Mouse (Mus musculus) adrenal gland, postnatal 14 days (tissue): Measurements from ENCODE around the gene Rnf207. TPM values are rescaled to one million over a fixed set of nuclear protein-coding genes. Genes with fewer than 3 reads are reported as not detected.

Source experiments
- DNase-seq: peaks from one replicate; pipeline ENCODE4 v3.0.0; 2021; ENCODE audit warnings: mixed read lengths
- total RNA-seq: library from RNA; stranded (reverse); gene quantifications from 2 replicates; pipeline ENCODE4 v1.2.3, GENCODE M21; 2021

Gene Rnf207
- total RNA-seq, 1 experiment from 2014 or later = 0.26 TPM

DNA sequence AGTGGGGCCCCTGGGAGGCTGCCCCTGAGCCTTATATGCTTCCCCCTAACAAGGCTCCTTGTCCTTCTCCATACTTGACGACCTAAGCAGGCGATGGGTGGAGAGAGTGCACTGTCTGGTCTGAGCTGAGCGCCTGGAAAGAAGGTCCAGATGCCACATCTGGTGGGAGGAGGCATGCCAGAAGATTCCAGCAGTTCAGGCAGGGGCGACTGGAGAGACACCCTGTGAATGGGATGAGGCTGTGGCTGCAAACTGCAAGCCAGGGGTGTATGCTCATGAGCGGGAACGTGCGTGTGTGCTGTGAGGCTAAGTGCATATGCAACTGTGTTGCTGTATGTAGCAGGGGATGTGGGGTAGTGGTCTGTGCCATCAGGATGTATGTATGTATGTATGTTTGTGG, 46.8 kb downstream of the Rnf207 start:
- no peak for DNase-seq

DNA sequence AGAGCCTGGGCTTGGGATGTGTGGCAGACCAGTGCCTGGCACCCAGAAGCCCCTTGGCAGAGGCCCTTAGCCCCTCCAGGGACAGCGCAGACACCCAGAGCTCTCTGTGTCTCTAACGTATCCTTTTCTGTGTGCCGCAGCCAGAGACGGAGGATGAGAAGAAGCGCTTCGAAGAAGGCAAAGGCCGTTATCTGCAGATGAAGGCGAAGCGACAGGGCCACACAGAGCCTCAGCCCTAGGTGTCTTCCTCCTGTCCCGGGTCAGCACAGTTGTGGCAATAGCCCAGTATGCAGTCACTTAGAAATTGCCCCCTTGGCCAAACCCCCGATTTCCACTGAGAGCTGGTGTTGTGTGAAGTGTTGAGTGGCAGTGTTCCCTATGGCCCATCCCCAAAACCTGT, 47.5 kb downstream of the Rnf207 start:
- DNase-seq = no peak

DNA sequence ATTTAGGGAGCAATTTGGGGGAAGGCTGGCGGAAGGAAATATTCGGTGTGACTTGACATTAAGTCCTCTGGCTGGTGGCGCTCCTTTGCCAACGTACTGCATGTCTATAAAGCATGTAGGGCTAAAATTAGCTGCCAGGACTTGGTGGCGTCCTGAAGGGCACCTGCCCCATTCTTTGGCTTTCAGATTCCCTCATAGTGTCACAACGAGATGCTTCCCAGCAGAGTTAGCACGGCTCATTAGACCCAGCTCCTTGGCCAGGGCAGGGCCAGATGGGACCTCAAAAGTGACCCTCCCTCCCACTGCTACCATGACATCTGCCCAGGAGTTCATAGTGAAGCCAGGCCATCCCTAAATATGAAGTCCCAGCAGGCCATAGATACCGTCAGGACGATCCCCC, 48.2 kb downstream of the Rnf207 start:
- DNase-seq = no peak

DNA sequence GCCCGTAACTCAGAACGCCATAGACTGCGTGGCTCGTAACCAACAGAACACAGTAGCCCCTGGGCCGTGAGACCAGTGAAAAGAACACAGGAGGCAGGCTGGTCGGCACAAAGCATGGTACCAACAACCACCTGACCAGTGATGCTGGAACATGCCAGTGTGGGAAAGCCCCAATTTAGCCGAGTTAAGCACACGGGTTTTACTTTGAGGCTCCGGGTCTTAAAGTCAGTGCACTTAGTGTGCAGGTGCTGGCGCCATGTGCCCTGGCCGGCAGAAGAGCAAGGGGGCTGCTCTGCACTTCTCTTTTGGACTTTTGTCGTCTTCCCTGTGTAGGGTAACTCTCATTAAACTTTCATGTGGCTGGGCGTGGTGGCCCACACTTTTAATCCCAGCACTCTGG, 48.8 kb downstream of the Rnf207 start:
- no peak for DNase-seq

DNA sequence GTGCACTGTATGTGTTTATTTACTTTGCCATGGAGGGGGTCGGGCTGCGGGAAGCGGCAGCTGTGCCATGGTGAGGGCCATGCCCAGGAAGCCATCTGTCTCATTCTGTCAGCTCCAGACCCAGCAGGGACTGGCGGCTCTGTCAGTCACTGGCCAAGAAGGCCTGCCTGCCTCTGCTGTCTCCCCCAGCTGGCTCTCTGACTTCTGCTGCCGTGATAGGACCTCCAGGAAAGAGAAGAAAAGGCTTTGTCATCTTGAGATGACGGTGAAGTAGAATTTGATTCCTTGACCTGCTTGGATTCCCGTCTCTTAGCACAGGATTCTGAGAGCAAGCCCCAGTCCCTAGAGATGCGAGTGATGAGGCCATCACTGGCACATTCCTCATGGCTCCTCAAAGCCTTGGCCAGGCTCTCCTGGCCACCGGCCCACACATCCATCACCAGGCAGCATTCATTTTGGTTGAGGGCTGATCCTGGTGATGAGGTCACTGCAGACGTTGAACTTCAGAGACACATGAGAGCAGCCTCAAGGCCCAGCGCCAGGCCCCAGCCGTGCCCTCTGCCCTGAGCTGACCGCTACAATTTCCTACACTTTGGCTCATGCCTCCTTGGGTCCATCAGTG, 50.9 kb downstream of the Rnf207 start:
- DNase-seq = peak; percentile 83

DNA sequence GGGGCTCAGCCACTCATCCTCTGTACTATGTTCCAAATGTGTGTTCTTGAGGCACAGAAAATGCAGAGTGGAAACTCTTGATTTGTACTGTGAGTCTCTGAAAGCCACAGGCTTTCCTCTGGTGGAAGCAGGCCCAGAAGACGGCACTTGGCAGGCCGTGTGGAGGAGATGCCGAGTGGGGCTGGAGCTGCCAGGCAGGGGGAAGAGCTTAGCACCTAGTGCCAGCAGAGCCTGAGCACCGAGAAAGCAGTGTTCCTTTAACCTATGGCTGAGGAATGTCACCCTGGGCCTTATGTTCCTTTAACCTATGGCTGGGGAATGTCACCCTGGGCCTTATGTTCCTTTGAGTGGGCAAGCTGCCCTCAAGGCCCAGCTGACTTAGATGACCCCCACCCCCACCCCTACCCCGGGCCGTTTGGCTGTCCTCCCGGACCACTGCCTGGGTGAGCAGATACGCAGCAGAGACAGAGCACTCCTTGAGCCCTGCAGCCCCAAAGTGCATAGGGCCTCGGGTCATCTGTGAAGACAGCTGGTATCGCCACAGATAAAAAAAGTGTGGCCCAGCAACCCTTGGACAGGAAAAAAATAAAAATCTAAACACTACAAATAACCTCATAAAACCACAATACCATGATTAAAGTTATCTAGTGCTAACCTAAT, 52.4 kb downstream of the Rnf207 start:
- DNase-seq = peak; percentile 57

DNA sequence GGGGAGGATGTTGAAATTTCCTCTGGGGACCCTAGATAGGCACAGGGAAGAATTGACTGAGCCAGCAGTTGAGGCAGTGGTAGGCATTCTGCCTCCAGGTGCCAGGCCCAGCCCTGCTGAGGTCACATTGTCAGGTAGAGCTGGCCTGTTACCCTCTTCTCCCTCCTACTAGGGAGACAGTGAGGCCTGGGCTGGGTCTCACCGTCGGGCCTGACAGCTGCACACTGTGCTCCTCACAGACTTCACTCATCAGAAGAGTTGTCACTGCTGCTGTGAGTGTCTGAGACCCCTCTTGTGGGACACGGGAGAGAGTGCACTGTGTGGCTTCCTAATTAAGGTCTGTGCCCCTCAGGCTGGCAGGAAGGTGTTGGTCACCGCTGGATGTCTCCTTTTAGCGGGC, 53.0 kb downstream of the Rnf207 start:
- no peak for DNase-seq

DNA sequence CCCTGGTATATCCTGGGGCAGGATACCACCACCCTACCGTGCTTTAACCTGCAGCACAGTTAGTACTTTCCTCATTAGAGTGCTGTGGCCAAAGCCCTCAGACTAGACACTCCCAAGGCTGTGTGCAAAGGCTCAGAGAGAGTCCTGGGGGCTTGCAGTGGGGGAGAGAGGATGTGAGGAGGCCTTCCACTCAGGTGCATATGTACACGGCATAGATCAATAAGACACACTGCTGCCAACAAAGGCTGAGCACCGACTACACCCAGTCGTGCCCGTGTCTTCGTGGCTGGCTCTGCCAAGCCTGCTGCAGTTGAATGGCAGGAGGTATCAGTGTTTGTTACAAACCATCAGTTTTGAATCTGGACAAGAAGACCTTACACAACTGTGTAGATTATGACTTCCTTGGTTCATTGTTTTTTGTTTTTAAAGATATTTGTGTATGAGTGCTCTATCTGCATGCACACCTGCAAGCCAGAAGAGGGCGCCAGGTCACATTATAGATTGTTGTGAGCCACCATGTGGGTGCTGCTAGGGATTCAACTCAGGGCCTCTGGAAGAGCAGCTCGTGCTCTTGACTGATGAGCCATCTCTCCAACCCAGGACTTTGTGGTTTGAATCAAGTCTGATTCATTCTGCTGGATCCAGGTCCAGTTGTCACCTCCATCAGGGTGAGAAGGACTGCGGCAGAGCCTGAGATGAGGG, 53.8 kb downstream of the Rnf207 start:
- DNase-seq = no peak

DNA sequence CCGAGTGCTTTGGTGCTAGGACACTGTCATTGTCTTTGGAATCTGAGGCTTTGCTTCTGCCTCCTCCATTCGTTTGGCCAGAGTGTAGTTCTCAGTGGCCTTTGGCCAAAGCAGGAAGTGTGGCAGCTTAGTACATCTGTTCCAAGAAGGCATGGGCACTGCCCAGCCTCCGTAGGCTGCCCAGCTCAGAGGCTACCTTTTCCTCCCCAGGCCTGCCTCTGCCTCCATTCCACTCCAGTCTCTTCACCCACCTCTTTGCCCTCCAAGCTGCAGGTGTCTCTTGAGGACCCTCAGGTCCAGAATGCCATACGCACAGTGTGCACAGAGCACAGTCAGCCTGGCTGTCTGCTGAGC, 54.6 kb downstream of the Rnf207 start:
- no peak for DNase-seq

DNA sequence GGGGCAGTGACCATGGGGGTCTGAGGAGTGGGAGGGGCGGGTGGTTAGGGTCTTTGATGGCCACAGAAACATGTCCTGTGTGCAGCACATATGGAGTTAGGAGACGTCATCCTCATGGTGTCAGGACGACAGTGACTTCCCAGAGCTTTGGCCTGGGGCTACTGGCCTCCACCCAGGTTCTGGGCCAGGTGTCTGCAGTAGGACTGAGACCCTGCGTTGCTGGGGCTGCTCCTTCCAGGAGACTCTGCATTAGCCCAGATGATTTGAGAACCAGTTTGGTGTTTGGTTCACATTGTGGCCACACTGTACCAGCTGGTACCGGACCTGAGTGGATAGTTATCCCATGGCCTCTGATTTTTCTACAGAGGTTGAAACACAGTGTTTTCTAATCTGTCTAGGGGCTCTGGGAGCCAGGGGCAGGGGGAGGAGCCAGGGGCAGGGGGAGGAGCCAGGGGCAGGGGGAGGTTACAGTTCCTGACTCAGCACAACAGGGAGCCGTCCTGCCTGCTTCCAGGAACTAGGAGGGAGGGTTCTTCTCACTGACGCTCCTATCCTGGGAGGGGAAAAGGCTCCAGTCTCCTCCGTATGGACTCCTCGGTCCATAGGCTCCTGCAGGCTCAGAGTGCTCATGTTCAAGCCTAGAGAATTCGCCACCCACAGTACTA, 55.1 kb downstream of the Rnf207 start:
- peak; percentile 58 for DNase-seq

DNA sequence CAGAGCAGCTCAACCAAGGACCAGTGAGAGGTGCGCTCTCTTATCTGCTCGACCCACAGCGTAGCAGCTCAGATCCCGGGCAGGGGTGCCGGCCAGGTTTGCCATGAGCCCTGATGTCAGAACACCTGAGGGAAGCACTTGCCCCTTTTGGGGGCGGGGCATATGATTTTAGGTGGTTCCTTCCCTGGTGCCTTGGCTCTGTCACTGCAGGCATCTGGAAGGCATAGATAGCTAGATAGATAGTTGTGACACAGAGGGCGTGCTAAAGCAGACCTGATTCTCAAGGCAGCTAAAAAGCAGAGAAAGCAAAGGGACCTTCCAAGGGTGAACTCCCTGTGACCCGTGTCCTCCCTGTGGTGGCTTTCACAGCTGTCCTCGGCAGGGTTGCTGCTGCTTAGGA, 55.7 kb downstream of the Rnf207 start:
- no peak for DNase-seq

DNA sequence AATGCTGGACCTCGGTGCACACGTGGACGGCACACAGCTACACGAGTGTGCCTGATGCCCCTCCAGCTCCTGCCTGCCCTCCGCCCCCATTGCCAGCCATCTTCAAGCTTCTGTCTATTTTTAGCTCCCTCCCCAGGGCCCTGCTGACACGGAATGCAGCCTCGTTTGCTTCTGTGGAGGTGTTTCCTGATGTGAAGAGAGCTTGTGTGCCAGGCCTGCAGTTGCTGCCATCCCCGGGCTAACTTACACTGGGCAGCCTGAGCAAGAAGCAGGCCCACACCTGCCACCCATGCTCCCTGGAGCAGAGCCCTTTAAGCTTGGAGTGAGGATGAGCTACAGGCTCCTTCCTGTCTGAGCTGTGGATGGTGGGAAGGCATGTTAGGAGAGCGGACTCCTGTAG, 56.6 kb downstream of the Rnf207 start:
- no peak for DNase-seq

DNA sequence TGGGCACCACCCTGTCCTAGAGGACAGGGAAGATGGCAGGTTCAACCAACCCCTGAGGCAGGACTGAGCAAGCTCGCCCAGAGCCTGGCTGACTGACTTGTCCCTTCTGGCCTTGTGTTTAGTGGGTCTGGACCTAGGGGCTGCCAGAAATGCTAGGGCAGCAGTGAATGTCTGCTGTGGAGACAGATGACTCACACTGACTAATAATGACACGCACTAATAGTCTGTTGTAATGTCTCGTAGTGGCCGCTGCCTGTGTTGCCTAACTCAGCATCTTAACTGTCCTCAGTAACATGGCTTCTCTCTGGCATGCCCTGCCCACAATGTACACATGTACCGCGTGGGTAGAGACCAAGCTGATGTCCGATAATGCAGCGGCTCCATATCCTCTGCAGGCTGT, 58.3 kb downstream of the Rnf207 start:
- DNase-seq = peak; percentile 44

DNA sequence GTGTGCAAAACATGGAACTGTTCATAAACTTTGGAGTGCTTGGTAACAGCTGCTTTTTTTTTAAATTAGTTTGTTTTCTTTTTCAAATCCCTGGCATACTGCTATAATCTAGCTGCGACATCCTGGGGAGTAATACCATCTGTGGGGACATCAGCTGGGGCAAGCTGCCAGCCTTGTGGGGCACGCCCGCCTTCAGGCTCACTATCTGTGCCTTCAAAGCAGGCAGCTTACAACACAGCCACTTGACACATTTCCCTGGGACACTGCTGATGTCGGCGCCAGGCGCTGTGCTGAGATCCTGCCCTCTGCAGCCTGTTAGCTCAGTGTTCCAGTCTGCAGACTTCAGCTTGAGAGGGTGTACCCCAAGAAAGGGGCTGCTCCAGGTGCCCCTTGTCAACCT, 61.7 kb downstream of the Rnf207 start:
- DNase-seq = peak; percentile 75

Other genes starting within 250 kb of the Rnf207 start
- gene Plekhg5, start 246.5 kb downstream of the Rnf207 start, total RNA-seq = 16.9 and 21.5 TPM in 2 replicates
- gene Tnfrsf25, start 203.1 kb downstream of the Rnf207 start, total RNA-seq = 2.9 and 4.8 TPM in 2 replicates
- gene Espn, start 166.6 kb downstream of the Rnf207 start, total RNA-seq = 0.71 and 0.96 TPM in 2 replicates
- not detected in 2 replicates for gene Hes2, start 160.1 kb downstream of the Rnf207 start, total RNA-seq
- 32.2 and 34.2 TPM in 2 replicates for gene Acot7, start 140.9 kb downstream of the Rnf207 start, total RNA-seq
- gene Gpr153, start 44.8 kb downstream of the Rnf207 start, total RNA-seq = 7.2 and 7.5 TPM in 2 replicates
- not detected in 2 replicates for gene Hes3, start 27.3 kb downstream of the Rnf207 start, total RNA-seq
- gene Icmt, start 21.8 kb downstream of the Rnf207 start, total RNA-seq = 36.9 and 39.6 TPM in 2 replicates
- gene Rpl22, start 6.7 kb upstream of the Rnf207 start, total RNA-seq = 493 and 564 TPM in 2 replicates
- gene Chd5, start 19.7 kb upstream of the Rnf207 start, total RNA-seq = 7.1 and 8.0 TPM in 2 replicates
- 3.3 and 3.9 TPM in 2 replicates for gene Nphp4, start 157.7 kb upstream of the Rnf207 start, total RNA-seq
- 6.2 and 15.7 TPM in 2 replicates for gene Kcnab2, start 158.9 kb upstream of the Rnf207 start, total RNA-seq